Comparison of ENCODE assay signal across 23 mouse cellular contexts in genomic region chr9:20825781-20826180, GRCm38 (mm10). TPM values are rescaled to one million over a fixed set of nuclear protein-coding genes. Genes with fewer than 3 reads are reported as not detected.
A peak's percentile ranks its signal among the peaks of the same experiment; 100 is the strongest.
DNase-seq lines count a peak whose midpoint lies in the region; ATAC-seq lines count a peak whose summit lies in the region.
"Had no signal": no experiment of that assay in that cellular context is flagged by ENCODE, and none has a peak within 500 bp of the region (broad histone marks: within the 10 kb centered on the region; RNA-seq: fewer than 3 reads in every experiment).

No protein-coding gene starts in this region.

- H3K9ac ChIP-seq in stomach, embryonic 16.5 days (ENCODE audit: low read length) = no peak overlapping the region
- no peak overlapping the region for H3K9ac ChIP-seq in kidney, embryonic 14.5 days (ENCODE audit: low read depth, low read length)
- H3K9ac ChIP-seq: limb, embryonic 13.5 days; liver, embryonic 13.5 days; neural tube, embryonic 13.5 days had no signal

- H3K9me3 ChIP-seq in stomach, embryonic 16.5 days (replicated peaks; ENCODE audit: control insufficient read depth, low read length) = no peaks in the 10 kb centered on the region
- H3K9me3 ChIP-seq in kidney, embryonic 14.5 days (ENCODE audit: control insufficient read depth, low read length) = no peaks in the 10 kb centered on the region
- H3K9me3 ChIP-seq: limb, embryonic 13.5 days; liver, embryonic 13.5 days; neural tube, embryonic 13.5 days had no signal

- no peak overlapping the region for H3K4me3 ChIP-seq in stomach, embryonic 16.5 days (replicated peaks; ENCODE audit: low read length)
- no peak overlapping the region for H3K4me3 ChIP-seq in kidney, embryonic 14.5 days (ENCODE audit: low read length)
- H3K4me3 ChIP-seq: hindbrain, embryonic 10.5 days; limb, embryonic 13.5 days; liver, embryonic 13.5 days; neural tube, embryonic 13.5 days had no signal

- H3K27ac ChIP-seq in stomach, embryonic 16.5 days (ENCODE audit: low read length) = no peak overlapping the region
- H3K27ac ChIP-seq in kidney, embryonic 14.5 days (ENCODE audit: low read depth, low read length) = no peak overlapping the region
- H3K27ac ChIP-seq: hindbrain, embryonic 10.5 days; hindbrain, postnatal 0 days; kidney, postnatal 0 days; limb, embryonic 13.5 days; liver, embryonic 13.5 days; neural tube, embryonic 13.5 days had no signal

- ATAC-seq in stomach, embryonic 16.5 days (ENCODE audit: insufficient read depth, low FRiP score) = peak; percentile 44; the same call in 1 of the 2 replicates
- ATAC-seq in kidney, embryonic 14.5 days (ENCODE audit: low FRiP score, low TSS enrichment) = no peak
- ATAC-seq: CD4-positive, CD25-positive, alpha-beta regulatory T cell, adult 4 months; forebrain, embryonic 14.5 days; hindbrain, postnatal 0 days; intestine, postnatal 0 days had no signal

- H3K27me3 ChIP-seq in stomach, embryonic 16.5 days (ENCODE audit: control insufficient read depth, insufficient read depth, low read length) = no peaks in the 10 kb centered on the region
- no peaks in the 10 kb centered on the region for H3K27me3 ChIP-seq in kidney, embryonic 14.5 days (ENCODE audit: control insufficient read depth, insufficient read depth, low read length)
- H3K27me3 ChIP-seq: neural tube, embryonic 13.5 days had no signal

- no peaks in the 10 kb centered on the region for H3K36me3 ChIP-seq in stomach, embryonic 16.5 days (ENCODE audit: control insufficient read depth, insufficient read depth, low read length)
- no peaks in the 10 kb centered on the region for H3K36me3 ChIP-seq in kidney, embryonic 14.5 days (ENCODE audit: control insufficient read depth, insufficient read depth, low read length)
- H3K36me3 ChIP-seq: hindbrain, embryonic 10.5 days; limb, embryonic 13.5 days; liver, embryonic 13.5 days; neural tube, embryonic 13.5 days had no signal

- H3K4me1 ChIP-seq in stomach, embryonic 16.5 days (ENCODE audit: control insufficient read depth, insufficient read depth, low read length) = peaks cover 5% of the 10 kb centered on the region; the same call in 1 of the 2 replicates
- H3K4me1 ChIP-seq in kidney, embryonic 14.5 days (ENCODE audit: control insufficient read depth, insufficient read depth, low read length) = no peaks in the 10 kb centered on the region
- H3K4me1 ChIP-seq: liver, embryonic 13.5 days had no signal

- H3K4me2 ChIP-seq in stomach, embryonic 16.5 days (ENCODE audit: low read depth, low read length) = no peak overlapping the region
- no peak overlapping the region for H3K4me2 ChIP-seq in kidney, embryonic 14.5 days (replicated peaks; ENCODE audit: low read depth, low read length)
- H3K4me2 ChIP-seq: limb, embryonic 13.5 days; liver, embryonic 13.5 days; neural tube, embryonic 13.5 days had no signal

- WGBS in stomach, embryonic 16.5 days = 43% methylated on average over 5 of the region's 5 CpGs
- WGBS in kidney, embryonic 14.5 days = 56% methylated on average over 5 of the region's 5 CpGs

- peak; percentile 44 for DNase-seq in lung, postnatal 10 days
- DNase-seq in lung, adult 18-20 months = no peak
- peak; percentile 58 for DNase-seq in Muller cell, postnatal 12 days (ENCODE audit: inconsistent ontology term)
- DNase-seq in adipocyte (ENCODE audit: low spot score) = peak; percentile 41
- DNase-seq in kidney, adult 11 months = no peak
- DNase-seq: cerebellum, adult 8-10 months; liver, embryonic 13.5 days; right cerebral cortex, adult 18-20 months; thymus, postnatal 36 days had no signal

RNA-seq across cellular contexts. Expression of gene Rdh8, which starts 7.5 kb away (rescaled TPM):
- polyA plus RNA-seq in stomach, embryonic 16.5 days (2015; fragmentation: Nextera tagmentation; extraction: Ambion mirVana) = not detected in 2 replicates
- not detected in 2 replicates for polyA plus RNA-seq in kidney, embryonic 14.5 days (2014; fragmentation: Nextera tagmentation; extraction: Ambion mirVana)
- polyA plus RNA-seq: CD4-positive, CD25-positive, alpha-beta regulatory T cell, adult 4 months; cortical plate, adult 2 months; embryonic facial prominence, embryonic 11.5 days; forebrain, embryonic 14.5 days; heart, embryonic 14.5 days; hindbrain, embryonic 10.5 days; hindbrain, postnatal 0 days; intestine, postnatal 0 days; kidney, postnatal 0 days; limb, embryonic 13.5 days; liver, embryonic 13.5 days; lung, embryonic 16.5 days; neural tube, embryonic 13.5 days had no signal

RNA-seq across cellular contexts. Expression of gene Col5a3, which starts 10.9 kb away (rescaled TPM):
- polyA plus RNA-seq in stomach, embryonic 16.5 days (2015; fragmentation: Nextera tagmentation; extraction: Ambion mirVana) = 3.1 and 3.3 TPM in 2 replicates
- 0.73 and 0.77 TPM in 2 replicates for polyA plus RNA-seq in kidney, embryonic 14.5 days (2014; fragmentation: Nextera tagmentation; extraction: Ambion mirVana)
- polyA plus RNA-seq: CD4-positive, CD25-positive, alpha-beta regulatory T cell, adult 4 months had no signal

RNA-seq across cellular contexts. Expression of gene A230050P20Rik, which starts 42.7 kb away (rescaled TPM):
- 14.2 and 16.8 TPM in 2 replicates for polyA plus RNA-seq in stomach, embryonic 16.5 days (2015; fragmentation: Nextera tagmentation; extraction: Ambion mirVana)
- 6.1 and 7.8 TPM in 2 replicates for polyA plus RNA-seq in kidney, embryonic 14.5 days (2014; fragmentation: Nextera tagmentation; extraction: Ambion mirVana)

RNA-seq across cellular contexts. Expression of gene Angptl6, which starts 53.7 kb away (rescaled TPM):
- 8.2 and 9.1 TPM in 2 replicates for polyA plus RNA-seq in stomach, embryonic 16.5 days (2015; fragmentation: Nextera tagmentation; extraction: Ambion mirVana)
- polyA plus RNA-seq in kidney, embryonic 14.5 days (2014; fragmentation: Nextera tagmentation; extraction: Ambion mirVana) = 2.0 and 2.2 TPM in 2 replicates

Comparison
In these comparisons a context has a peak if more than half of its experiments do, and no peak if none do; other contexts are left out.
1. DNase-seq: peak in lung, postnatal 10 days (single experiment), Muller cell, postnatal 12 days (single experiment) and adipocyte (single experiment); none in lung, adult 18-20 months (0 of 2) and kidney, adult 11 months (single experiment).